Mouse (Mus musculus) kidney, adult 2 months (tissue): ENCODE results near the gene Jade3. TPM values are rescaled to one million over a fixed set of nuclear protein-coding genes. Genes with fewer than 3 reads are reported as not detected.

ENCODE experiments used
- DNase-seq: peaks from one replicate; pipeline ENCODE4 v3.0.0; 2021
- H3K27ac ChIP-seq: fragments of 200-500 bp; 2 replicates; pipeline ENCODE4 v1.5.1; 2012; ENCODE audit warnings: low read depth, low read length, control low read depth, inconsistent platforms; ENCODE audit not compliant: insufficient read depth
- H3K27me3 ChIP-seq: fragments of 200-500 bp; replicated peaks from 2 replicates; pipeline ENCODE4 v1.6.1; 2012; ENCODE audit warnings: mild to moderate bottlenecking, moderate library complexity, low read length, inconsistent platforms; ENCODE audit not compliant: control insufficient read depth, insufficient read depth
- H3K36me3 ChIP-seq: fragments of 200-500 bp; 2 replicates; pipeline ENCODE4 v1.6.1; 2012; ENCODE audit warnings: mild to moderate bottlenecking, moderate library complexity, low read length, inconsistent platforms; ENCODE audit not compliant: control insufficient read depth, insufficient read depth
- H3K4me1 ChIP-seq: fragments of 200-500 bp; 2 replicates; pipeline ENCODE4 v1.6.1; 2011; ENCODE audit warnings: low read length; ENCODE audit not compliant: control insufficient read depth, insufficient read depth
- H3K4me3 ChIP-seq: fragments of 200-500 bp; 2 replicates; pipeline ENCODE4 v1.5.1; 2011; ENCODE audit warnings: mild to moderate bottlenecking, low read depth, low read length, control low read depth; ENCODE audit not compliant: insufficient read depth
- CTCF ChIP-seq: fragments of 200-500 bp; conservative IDR thresholded peaks from 2 replicates; pipeline ENCODE4 v1.5.1; 2011; ENCODE audit warnings: low read depth, mild to moderate bottlenecking, control low read depth, low read length, moderate library complexity, mixed read lengths; ENCODE audit not compliant: insufficient read depth, insufficient read length
- POLR2A ChIP-seq: fragments of 200-500 bp; IDR thresholded peaks from one replicate; pipeline ENCODE4 v1.6.1; 2011; ENCODE audit warnings: low read depth, low read length, control low read depth
- WGBS: fragments of 180-500 bp; shearing (Covaris S2); methylation state at CpG from one replicate; pipeline ENCODE4 v1.1.7; 2018; 5-methylcytosine and 5-hydroxymethylcytosine counted together
- polyA plus RNA-seq: library from polyadenylated mRNA; depleted of rRNA; stranded (reverse); fragments of >200 nt; gene quantifications from 2 replicates; pipeline ENCODE4 v1.2.3, GENCODE M21; 2012

Gene Jade3
- polyA plus RNA-seq, 1 experiment: 0.84 TPM

- Histone ChIP-seq H3K36me3 (no peaks in the 10 kb centered on the region), H3K4me3 (peak overlapping the region; percentile 89), H3K27me3 (no peaks in the 10 kb centered on the region), H3K4me1 (no peaks in the 10 kb centered on the region), H3K27ac (0 out of 2 replicates have a peak overlapping the region, but pooled peaks have one; percentile 49)
- peak; percentile 33 for DNase-seq
- TF ChIP-seq CTCF: 0 out of 2 replicates have a peak, but pooled peaks have one; percentile 17
- TF ChIP-seq POLR2A: no peak
- under 1% methylated on average over 25 of the region's 51 CpGs for WGBS
Measured at GRCm38 (mm10) chrX:20425839-20426449, 456 bp downstream of the Jade3 start.

DNA sequence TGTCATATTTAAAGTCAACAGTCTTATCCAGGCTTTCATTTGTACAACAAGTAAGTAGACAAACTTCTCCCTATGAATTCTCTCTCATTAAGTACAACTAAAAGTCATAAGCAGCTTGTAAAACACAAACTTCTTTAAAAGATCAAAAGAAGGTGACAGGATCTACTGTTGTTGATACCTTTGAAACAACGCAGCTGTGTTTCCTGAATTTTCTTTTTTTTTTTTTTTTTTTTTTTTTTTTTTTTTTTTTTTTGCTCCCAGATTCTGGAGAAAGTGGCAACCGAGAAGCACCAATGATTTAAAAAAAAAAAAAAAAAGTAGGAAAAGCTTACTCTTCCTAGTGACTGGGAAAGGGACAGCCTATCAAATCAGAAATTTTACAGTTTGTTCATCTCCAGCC, 57.7 kb downstream of the Jade3 start:
- Histone ChIP-seq H3K27me3 (no peaks in the 10 kb centered on the region), H3K4me3 (no peak overlapping the region), H3K36me3 (no peaks in the 10 kb centered on the region), H3K4me1 (no peaks in the 10 kb centered on the region), H3K27ac (no peak overlapping the region)
- WGBS: 78% methylated on average over 2 of the region's 2 CpGs
- DNase-seq: no peak
- TF ChIP-seq POLR2A: no peak
- no peak for TF ChIP-seq CTCF

GRCm38 (mm10) chrX:20497682-20498081, 72.2 kb downstream of the Jade3 start:
- TF ChIP-seq POLR2A: no peak
- no peak for TF ChIP-seq CTCF
- Histone ChIP-seq H3K4me1 (no peaks in the 10 kb centered on the region), H3K27ac (no peak overlapping the region), H3K27me3 (no peaks in the 10 kb centered on the region), H3K4me3 (no peak overlapping the region), H3K36me3 (peaks cover 2% of the 10 kb centered on the region; the same call in 1 of the 2 replicates)
- no peak for DNase-seq
- 86% methylated on average over 3 of the region's 3 CpGs for WGBS

DNA sequence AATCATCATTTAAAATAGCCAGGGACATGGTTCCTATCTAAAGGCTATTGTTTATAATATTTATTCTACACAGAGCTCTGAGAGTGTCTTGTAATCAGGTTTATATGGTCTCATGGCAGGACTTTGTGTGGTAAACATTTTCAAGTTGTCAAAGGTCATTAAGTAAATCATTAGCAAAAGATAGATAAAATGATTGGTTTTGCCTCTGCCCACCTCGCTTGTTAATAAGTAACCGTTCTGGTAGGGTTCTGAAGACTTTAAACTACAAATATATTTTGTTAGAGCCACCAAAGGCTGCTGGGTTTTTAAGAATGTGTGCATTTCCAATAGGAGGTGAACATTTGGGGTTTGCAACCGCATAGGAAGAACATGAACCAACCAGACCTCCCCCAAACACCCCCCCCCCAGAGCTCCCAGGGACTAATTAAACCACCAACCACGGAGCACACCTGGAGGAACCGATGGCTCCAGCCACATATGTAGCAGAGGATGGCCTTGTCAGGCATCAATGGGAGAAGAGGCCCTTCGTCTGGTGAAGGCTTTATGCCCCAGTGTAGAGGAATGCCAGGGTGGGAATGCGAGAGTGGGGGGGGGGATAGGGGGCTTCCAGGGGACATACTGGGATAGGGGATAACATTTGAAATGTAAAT, 94.9 kb downstream of the Jade3 start:
- Histone ChIP-seq H3K36me3 (no peaks in the 10 kb centered on the region), H3K4me1 (no peaks in the 10 kb centered on the region), H3K27me3 (no peaks in the 10 kb centered on the region), H3K4me3 (no peak overlapping the region), H3K27ac (peak overlapping the region; percentile 16; the same call in 1 of the 2 replicates)
- 44% methylated on average over 7 of the region's 7 CpGs for WGBS
- TF ChIP-seq POLR2A (no peak), CTCF (no peak)
- peak; percentile 53 for DNase-seq

DNA sequence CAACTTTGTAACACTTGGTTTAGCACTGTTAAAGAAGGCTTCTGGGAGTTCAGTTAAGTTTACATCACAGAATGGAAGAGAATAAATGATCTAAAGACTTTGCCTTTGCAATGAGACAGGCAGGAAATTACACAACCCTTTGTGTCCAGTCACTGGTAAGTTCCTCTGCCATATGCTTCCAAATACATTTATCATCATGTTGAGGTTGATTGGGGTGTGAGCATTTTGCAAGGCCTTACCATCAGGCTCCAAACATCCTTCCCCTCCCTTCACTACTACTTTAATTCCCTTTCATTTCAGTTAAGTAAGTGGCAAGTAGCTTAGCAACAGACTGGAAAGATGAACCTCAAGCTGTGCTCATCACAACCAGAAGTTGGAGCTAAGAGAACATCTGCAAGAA, 96.1 kb downstream of the Jade3 start:
- no peak for DNase-seq
- H3K4me1 ChIP-seq: no peaks in the 10 kb centered on the region
- no peaks in the 10 kb centered on the region for H3K36me3 ChIP-seq
- H3K27me3 ChIP-seq: no peaks in the 10 kb centered on the region
- TF ChIP-seq POLR2A: no peak
- no peak for TF ChIP-seq CTCF
- no peak overlapping the region for H3K27ac ChIP-seq
- H3K4me3 ChIP-seq: no peak overlapping the region

GRCm38 (mm10) chrX:20532621-20533020, 107.1 kb downstream of the Jade3 start:
- H3K4me3 ChIP-seq: no peak overlapping the region
- TF ChIP-seq CTCF (no peak), POLR2A (no peak)
- WGBS: 50% methylated on average over 1 of the region's 1 CpGs
- no peaks in the 10 kb centered on the region for H3K27me3 ChIP-seq
- no peaks in the 10 kb centered on the region for H3K4me1 ChIP-seq
- no peak overlapping the region for H3K27ac ChIP-seq
- no peaks in the 10 kb centered on the region for H3K36me3 ChIP-seq
- DNase-seq: no peak

GRCm38 (mm10) chrX:20543867-20544266, 118.4 kb downstream of the Jade3 start:
- WGBS: 70% methylated on average over 3 of the region's 3 CpGs
- DNase-seq: no peak
- no peak for TF ChIP-seq POLR2A
- no peak for TF ChIP-seq CTCF

More at GRCm38 (mm10) chrX:20543867-20544266, 118.4 kb downstream of the Jade3 start:
- no peaks in the 10 kb centered on the region for H3K36me3 ChIP-seq
- H3K27me3 ChIP-seq: no peaks in the 10 kb centered on the region
- H3K4me1 ChIP-seq: no peaks in the 10 kb centered on the region
- H3K27ac ChIP-seq: no peak overlapping the region
- H3K4me3 ChIP-seq: no peak overlapping the region
